Mouse (Mus musculus): ENCODE measurements around the gene Ube2c. TPM values are rescaled to one million over a fixed set of nuclear protein-coding genes. Genes with fewer than 3 reads are reported as not detected.

The Ube2c gene
- 1 to 10 TPM; 6.9 to 8.3 TPM for total RNA-seq (2021)
- long read RNA-seq, transcript Ube2c-202 (6 exons, 967 nt): major isoform, 7 of 9 reads
- long read RNA-seq, partial matches to known transcripts: 1 of 9 reads
- long read RNA-seq, other reads (novel, unspliced or antisense): 0 of 9 reads

DNA sequence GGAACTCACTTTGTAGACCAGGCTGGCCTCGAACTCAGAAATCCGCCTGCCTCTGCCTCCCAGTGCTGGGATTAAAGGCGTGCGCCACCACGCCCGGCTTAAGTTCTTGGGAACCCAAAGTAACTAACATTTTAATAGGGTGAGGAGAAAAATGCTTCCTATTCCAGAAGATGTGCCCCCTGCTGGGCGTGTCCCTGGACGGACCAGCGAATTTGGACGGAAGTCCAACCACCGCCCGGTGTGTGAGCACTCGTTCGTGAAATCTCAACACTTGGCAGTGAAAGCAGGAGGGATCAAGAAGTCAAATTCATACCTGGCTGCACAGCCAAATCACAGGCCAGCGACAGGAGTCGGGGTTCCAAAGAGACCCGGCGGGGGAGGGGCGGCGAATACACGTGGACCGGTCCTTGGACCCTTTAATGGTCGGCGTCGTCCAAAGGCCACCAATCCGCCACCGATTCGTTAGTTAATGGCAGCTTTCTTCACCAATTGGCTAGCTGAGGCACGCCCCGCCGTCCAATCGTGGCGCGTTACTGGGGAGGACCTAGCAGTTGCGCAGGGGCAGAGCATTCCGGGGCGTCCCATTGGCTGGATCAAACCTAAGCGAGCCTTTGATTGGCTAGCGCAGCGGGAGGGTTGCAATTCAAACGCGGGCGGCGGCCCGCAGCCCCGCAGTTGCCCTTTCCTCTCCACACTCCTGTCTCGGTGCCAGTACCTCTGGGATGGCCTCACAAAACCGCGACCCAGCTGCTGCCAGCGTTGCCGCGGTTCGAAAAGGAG lies at the start of gene Ube2c:
TSS of gene Ube2c (plus strand) at position 641 of the 780 bp plus-strand sequence.
- DNase-seq (ENCODE audit: low spot score in 2 of 2): peak; percentile 98 to 99

DNA sequence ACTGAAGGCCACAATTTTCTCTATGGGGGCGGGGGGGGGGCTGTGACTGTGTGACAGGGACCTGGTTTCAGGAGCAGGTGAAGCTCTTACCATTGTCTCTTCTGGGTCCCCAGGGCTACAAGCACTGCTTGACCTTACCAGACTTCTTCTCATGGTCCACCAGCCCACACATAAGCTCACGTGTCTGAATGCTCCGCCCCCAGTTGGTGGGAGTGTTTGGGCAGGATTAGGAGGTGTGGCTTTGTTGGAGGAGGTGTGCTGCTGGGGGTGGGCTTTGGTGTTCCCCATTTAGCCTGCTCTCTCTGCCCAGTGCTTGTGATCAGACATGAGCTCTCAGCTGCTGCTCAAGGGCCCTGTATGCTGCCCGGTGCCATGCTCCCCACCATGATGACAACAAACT lies 46.4 kb upstream of the Ube2c start:
- no peak for DNase-seq (ENCODE audit: low spot score in 2 of 2)

DNA sequence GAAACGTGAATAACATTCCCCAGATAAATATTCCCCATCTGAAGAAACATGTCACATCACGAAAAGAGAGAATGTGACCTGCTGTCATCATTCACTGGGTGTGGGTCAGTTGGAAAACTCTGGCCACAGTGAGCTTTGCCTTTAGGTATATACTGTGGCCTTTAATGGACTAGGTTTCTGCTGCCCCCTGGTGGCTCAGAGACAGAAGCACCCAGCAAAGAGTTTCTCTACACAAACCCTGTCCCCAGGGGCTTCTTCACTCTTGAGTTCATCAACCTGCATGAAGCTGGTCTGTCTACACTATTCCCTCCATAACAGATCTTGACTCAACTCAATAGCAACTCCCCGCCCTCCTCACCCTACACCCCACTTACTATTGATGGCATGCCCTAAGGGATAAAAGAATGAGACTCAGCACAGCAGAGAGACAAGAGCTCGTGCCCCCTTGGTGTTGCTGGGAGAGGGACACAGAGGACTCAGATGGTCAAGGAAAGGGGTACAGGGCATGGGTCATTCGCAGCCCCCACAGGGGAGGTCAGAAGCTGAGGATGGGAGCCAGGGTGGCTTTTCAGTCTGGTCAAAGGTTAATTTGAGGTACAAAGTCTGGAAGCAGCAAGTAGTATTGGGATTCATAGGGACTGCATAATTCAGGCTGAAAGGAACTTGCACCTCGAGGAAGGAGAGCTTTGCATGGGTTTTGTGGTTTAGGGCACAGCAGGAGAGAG lies 43.6 kb upstream of the Ube2c start:
- peak; percentile 74 to 75 for DNase-seq (ENCODE audit: low spot score in 2 of 2)

DNA sequence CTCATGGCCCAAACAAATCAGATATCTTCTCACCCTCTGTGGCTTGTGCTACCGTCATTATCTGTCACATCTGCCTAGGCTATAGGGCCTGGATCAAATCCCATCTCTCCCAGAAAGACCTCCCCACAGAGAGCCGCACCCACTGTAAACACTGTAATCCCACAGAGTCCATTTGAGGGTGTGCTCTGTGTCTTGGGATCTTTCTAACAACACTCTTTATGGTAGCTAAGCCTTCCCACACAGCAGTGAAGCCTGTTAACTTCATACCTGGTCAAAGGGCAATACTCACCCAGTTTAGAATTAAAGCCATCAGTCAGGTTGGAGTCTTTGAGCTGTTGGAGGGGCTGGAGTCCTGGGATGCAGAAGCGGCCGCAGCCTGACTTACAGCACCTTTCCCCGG lies 38.0 kb upstream of the Ube2c start:
- no peak for DNase-seq (ENCODE audit: low spot score in 2 of 2)

DNA sequence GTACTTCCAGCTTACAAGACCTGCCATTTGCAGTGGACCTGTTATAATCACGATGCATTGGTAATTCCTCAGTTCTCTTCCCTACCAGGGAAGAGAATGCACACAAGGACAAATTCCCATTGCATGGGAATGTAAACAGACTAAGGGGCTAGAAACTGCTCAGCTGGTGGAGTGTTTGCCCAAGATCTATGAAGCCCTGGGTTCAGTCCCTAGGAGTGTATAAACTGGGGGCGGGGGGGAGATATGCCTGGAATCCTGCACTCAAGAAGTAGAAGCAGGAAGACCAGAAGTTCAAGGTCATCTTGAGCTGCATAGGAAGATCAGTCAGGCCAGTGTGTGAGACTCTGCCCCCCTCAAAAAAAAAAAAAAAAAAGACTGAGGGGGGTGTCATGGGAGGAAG lies 36.4 kb upstream of the Ube2c start:
- no peak for DNase-seq (ENCODE audit: low spot score in 2 of 2)

DNA sequence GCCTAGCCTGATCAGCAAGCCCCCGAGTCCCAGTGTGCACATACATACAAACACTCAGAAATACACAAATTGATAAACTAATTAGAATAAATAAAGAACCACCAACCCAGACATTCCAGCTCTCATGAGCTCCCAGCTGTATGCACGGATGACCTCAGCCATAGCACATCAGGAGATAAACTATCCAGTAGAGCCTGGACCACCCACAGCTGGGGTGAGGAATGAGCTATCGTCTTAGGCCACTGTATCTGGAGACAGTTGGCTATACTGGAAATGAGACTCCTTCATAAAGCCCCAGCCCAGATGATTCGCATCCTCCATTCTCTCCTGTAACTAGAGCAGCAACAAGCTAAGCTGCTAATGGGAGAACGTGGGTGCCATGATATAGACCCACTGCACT lies 34.9 kb upstream of the Ube2c start:
- no peak for DNase-seq (ENCODE audit: low spot score in 2 of 2)

DNA sequence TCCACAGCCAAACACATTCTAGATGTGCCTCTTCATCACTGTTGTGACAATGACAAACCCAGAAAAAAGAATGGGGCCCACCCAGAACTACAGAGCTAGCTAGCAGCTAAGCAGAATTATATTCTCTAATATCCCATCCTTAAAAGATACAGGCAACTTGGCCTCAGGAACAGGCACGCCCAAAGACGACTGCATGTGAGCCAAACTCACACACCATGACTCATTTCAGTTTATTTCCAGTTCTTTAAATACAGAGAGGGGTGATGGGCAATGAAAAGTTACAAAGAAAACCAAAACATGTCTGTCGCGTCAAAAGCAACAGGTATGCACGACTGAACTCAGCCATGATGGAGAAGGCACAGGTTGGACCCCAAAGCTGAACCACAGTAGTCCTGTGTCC lies 34.3 kb upstream of the Ube2c start:
- DNase-seq (ENCODE audit: low spot score in 2 of 2): no peak

DNA sequence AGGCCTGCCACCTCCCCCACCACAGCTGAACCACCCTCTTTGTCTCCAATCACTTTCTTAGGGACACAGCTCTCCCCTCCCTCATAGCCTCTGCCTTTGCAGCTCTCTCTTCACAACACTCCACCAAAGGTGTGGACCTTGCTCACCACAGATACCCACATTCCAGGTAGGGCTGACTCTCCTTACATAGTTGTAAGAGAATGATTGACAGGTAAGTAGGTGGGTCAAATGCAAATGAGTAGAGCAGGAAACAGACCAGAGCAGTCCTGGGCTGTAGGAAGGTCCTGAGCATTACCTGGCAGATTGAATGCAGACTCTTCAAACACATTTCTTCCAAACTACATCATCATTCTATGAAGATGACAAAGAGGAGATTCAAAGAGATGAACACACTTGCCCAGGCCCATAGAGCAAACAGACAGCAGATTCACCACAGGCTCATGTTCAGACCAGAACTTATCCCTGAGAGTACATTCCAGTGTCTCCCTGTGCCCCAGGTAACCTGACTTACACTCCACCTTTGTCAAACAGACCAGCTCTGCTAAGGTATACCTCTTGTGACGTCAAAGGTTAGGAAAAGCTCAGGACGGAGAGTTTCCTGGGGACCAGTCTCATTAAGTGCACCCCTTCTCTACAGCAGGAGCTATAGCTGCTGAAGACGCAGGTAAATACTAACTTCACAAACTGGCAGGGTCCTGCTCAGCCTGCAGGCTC lies 32.2 kb upstream of the Ube2c start:
- no peak for DNase-seq (ENCODE audit: low spot score in 2 of 2)

DNA sequence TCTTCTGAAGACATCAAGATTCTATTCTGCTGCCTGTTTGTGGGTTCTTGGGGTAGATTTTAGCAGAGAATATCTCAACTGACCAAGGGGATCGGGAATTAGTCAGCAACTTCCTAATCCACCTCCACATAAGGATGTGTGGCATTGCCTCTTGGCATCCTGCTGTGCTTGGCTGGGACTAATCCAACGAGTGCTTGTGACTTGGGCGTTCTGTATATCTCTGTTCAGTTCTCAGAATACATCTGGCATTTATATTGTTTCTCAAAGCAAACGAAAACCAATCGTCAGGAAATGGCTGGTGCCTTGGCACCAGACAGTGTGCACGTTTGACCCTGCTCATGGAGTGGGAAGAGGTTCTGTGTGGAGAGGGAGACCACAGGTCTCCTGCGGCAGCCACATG lies 29.8 kb upstream of the Ube2c start:
- no peak for DNase-seq (ENCODE audit: low spot score in 2 of 2)

DNA sequence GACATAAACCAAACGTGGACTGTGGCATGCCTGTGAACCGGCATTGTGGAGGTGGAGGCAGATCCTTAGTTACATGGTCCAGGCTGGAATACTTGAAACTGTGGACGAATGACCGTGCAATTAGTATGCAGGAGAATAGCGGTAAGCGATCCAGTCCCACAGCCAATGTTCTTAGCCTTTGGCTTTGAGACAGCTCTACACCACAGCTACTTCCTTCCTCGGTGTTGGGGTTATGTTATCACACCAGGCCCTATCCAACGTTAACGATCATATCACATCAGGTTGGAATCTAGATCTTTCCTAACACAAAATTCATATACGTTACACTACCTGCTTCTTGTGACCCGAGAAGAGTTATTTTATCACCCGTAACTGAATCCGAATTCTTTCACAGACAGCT lies 24.7 kb upstream of the Ube2c start:
- DNase-seq (ENCODE audit: low spot score in 2 of 2): no peak

DNA sequence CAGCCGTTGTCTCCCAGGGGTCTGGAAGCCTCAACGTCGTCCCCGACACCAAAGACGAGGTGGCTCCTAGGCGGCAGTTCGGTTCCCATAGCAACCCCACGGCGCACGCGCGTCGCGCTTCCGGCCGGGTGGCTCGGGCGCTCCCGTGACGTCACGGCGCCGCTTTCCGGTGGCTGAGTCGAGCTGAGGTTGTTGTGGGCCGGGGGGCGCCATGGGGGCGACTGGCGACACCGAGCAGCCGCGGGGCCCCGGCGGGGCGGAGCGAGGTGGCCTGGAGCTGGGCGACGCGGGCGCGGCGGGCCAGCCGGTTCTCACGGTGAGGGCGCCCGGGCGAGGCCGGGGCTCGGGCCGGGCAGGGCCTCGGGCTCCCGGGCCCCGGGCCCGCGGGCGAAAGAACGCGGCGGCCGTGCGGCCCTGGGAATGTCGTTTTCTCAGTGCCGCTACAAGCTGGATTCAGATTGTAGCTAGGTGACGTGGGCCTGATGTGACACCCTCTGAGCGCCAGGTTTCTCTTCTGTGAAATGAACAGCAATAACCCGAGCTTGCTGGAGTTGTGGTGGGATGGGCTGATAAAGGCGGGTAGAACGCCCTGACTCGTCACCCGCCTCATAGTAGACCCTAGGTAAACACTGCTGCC lies 23.7 kb upstream of the Ube2c start, which contains the start of the genes Wfdc3 and Dnttip1:
TSS of gene Wfdc3 (minus strand) at position 89 of the 637 bp plus-strand sequence.
TSS of gene Dnttip1 (plus strand) at position 141 of the 637 bp plus-strand sequence.
- peak; percentile 95 to 96 for DNase-seq (ENCODE audit: low spot score in 2 of 2)

DNA sequence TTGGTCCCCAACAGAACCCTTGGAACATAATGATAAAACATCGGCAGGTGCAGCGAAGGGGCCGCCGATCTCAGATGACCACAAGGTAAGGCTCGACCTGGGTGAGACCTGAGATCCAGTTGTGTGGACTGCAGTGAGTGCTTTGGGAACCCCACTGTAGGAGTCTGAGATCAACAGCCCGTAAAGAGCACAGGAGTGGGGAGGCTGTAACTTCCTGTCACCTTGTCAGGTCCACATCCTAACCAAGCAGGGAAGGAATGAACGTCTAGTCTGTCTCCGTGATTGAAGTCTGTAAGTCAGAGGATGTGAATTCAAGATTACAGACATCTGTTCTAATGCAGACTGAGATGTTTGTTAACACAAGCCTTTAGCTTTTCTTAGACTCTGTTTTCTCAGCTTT lies 23.0 kb upstream of the Ube2c start:
- DNase-seq (ENCODE audit: low spot score in 2 of 2): no peak

DNA sequence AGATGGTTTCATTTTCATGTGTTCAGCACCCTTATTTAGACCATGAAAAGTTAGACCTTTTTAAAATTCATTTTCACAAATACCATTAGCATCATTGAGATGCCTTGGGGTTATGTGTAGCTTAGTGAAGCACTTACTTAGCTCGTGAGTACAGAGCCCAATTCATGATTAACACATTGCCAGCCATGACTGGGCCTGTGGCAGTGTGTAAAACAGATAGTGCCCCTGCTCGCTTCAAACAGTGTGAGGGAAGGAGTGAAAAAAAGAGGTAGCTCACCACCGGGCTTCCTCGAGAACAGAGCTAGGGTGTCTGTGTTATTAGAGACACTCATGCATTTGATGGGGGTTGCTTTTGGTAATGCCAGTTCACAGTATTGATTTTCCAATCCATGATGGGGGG lies 21.5 kb upstream of the Ube2c start:
- DNase-seq (ENCODE audit: low spot score in 2 of 2): no peak

DNA sequence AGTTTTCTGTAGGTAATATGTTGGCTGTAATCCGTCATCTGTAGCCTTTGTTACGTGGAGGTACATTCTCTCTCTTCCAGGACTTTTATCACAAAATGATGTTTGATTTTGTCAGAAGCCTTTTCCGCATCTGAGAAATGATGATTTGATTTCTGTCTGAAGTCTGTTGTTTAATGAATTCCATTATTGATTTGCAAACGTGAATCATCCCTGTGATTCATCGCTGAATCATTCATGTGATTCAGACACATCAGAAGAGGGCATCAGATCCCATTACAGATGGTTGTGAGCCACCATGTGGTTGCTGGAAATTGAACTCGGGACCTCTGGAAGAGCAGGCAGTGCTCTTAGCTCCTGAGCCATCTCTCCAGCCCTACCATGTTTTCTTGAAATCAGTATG lies 20.7 kb upstream of the Ube2c start:
- no peak for DNase-seq (ENCODE audit: low spot score in 2 of 2)

DNA sequence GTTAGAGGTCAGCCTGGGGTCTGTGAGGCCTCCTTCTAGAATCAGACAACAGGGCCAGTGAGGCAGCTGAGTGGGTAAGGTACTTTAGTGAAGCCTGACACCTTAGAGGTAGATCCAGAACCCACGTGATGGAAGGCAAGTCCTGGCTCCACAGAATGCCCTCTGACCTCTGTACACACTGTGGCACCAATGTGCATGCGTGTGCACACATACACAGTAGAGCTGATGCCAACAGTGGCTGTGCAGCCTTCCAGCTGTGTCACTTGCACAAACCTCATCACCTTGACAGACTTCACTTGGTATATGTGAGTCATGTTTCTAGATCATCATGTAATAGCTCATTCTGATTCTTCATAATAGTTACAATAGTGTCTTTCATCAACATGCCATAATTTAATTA lies 17.2 kb upstream of the Ube2c start:
- no peak for DNase-seq (ENCODE audit: low spot score in 2 of 2)

DNA sequence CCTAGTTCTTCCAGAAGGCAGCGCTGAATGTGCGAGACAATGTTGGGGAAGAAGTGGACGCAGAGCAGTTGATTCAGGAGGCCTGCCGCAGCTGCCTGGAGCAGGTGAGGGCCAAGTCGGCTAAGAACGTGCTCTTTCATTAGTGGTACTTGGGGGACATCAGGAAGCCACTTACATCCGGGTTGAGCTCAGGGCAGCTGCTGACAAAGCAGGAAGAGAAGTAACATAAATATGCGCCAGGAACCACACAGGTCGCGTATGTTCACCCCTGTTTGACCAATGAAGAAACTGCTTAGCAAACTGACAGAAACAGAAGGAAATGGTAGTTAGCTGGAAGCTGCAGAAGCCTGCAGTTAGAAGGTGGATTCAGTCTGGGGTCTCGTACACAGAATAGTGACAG lies 15.6 kb upstream of the Ube2c start:
- no peak for DNase-seq (ENCODE audit: low spot score in 2 of 2)

DNA sequence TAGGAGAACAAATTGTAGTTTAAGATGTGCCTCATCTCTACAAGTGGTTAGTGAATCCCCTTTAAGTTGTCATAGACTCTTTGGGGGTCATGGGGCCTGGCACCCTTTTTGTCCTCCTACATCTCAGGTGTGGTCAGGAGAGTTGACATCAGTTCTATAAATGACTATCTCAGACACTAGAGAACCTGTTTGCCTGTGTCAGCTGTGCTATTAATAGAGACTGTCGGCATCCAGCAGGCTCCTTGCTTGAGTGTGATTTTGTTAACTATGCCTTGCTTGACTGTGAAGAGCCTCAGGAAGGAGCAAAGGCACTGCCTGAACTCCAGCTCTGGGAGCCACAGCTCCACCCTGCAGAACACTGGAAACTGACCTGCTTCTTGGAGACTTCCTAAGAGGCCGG lies 14.9 kb upstream of the Ube2c start:
- no peak for DNase-seq (ENCODE audit: low spot score in 2 of 2)

DNA sequence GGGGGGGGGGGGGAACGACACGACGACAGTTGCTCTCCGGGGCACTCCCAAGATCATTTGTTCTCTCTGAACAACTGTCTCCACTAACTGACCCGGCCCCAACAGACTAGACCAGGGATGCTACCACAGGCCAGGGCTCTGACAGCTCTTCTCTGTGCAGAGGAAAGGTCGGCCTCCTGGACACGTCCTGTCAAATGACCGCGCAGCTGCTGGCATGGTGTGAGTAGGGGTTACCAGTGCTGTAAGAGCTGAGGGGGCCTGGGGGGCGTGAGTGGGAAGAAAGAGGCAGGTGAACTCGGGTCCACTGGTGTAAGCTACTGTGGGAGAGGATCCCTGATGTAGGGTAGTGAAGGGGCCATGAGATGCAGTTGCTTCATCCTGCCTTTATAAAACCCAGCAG lies 11.9 kb upstream of the Ube2c start:
- DNase-seq (ENCODE audit: low spot score in 2 of 2): no peak

DNA sequence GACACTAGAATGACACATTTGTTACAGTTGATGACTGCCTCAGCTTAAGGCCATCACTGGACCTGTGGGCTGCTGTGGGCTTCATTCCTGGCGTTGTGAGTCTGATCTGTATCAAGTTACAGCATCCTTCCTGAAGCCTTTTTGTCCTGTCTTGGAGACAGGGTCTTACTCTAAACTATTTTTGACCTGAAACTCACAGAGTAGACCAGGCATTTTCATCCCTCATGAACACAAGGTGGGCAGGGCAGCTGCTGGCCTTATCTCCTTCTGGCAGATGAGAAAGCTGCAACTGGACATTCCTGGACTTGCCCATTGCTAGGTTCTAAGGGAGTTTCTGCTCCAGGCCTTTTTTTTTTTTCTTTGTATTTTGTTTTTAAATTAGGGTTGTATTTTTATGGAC lies 11.0 kb upstream of the Ube2c start:
- DNase-seq (ENCODE audit: low spot score in 2 of 2): no peak

DNA sequence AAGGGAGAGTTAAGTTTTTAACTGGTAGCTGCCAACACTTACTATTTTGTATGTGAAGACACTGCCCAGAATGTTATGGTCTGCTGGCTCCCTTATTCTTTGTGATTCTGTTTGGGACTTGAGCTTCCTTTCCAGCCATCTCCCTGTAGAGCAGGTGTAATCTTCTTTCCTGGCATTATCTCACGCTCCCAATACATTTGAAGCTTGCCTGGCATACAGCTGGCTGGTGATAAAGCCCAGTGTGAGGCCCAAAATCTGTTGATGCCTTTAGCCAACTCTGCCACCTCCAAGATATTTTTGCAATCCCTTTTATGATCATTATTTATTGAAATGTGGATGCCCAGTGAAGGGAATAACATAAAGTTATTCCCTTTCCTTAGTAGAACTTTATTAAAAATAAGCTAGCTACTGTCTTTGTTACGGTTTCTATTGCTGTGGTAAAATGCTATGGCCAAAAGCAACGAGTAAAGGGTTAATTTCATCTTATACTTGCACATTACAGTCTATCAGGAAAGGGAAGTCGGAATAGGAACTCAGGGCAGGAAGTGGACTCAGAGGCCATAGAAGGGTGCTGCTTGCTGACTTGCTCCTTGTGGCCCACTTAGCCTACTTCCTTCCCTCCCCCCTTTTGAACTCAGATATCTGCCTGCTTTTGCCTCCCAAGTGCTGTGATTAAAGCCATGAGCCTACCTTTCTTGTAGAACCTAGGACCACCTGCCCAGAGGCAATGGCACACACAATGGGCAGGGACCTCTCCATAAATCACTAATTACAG lies 9.5 kb upstream of the Ube2c start:
- DNase-seq (ENCODE audit: low spot score in 2 of 2): no peak

DNA sequence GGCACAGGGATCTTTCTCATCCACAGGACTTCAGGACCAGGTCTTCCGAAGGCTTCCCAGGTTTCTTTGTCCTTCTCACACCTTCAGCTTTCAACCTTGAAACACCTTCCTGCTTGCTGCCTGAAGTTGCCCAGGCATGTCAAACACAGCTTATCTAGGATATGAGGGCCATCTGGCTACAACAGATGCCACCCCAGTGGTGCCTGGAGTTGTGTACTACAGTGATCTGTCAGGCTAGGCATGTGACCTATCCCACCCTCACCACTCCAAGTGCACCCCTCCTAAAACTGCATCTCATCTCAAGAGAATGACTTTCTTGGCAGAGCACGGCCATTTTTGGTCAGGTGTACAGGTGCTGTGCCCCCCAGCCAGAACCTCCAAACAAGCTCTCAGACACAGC lies 8.2 kb upstream of the Ube2c start:
- no peak for DNase-seq (ENCODE audit: low spot score in 2 of 2)
